Mouse (Mus musculus) hindbrain, embryonic 16.5 days (tissue): ENCODE measurements around the gene 3830403N18Rik. TPM values are rescaled to one million over a fixed set of nuclear protein-coding genes. Genes with fewer than 3 reads are reported as not detected.
"Not testable (repeated sequence)": the region's sequence is repeated elsewhere in the genome, so short reads cannot be mapped to it uniquely, and the experiment has no call there.

Experiments
- ATAC-seq: fragments of 200-750 bp; cut with Nextera tagmentation; 2 replicates; pipeline ENCODE4 v1.8.0; 2017; ENCODE audit warnings: moderate TSS enrichment, moderate library complexity
- H3K27ac ChIP-seq: fragments of 300-500 bp; sonication (generic); 2 replicates; pipeline ENCODE4 v1.5.1; 2014; ENCODE audit warnings: low read depth, mild to moderate bottlenecking, control low read depth, low read length, moderate library complexity
- H3K27me3 ChIP-seq: fragments of 300-500 bp; sonication (generic); replicated peaks from 2 replicates; pipeline ENCODE4 v1.6.1; 2014; ENCODE audit warnings: low read length; ENCODE audit not compliant: control insufficient read depth, insufficient read depth
- H3K36me3 ChIP-seq: fragments of 300-500 bp; sonication (generic); 2 replicates; pipeline ENCODE4 v1.6.1; 2014; ENCODE audit warnings: mild to moderate bottlenecking, low read length, moderate library complexity, mixed read lengths; ENCODE audit not compliant: control insufficient read depth, insufficient read depth
- H3K4me1 ChIP-seq: fragments of 300-500 bp; sonication (generic); 2 replicates; pipeline ENCODE4 v1.6.1; 2014; ENCODE audit warnings: low read depth, low read length; ENCODE audit not compliant: control insufficient read depth, insufficient read depth
- H3K4me2 ChIP-seq: fragments of 300-500 bp; sonication (generic); 2 replicates; pipeline ENCODE4 v1.6.1; 2014; ENCODE audit warnings: mild to moderate bottlenecking, low read length, control low read depth, moderate library complexity
- H3K4me3 ChIP-seq: fragments of 300-500 bp; sonication (generic); 2 replicates; pipeline ENCODE4 v1.5.1; 2014; ENCODE audit warnings: mild to moderate bottlenecking, low read length, control low read depth, moderate library complexity
- H3K9ac ChIP-seq: fragments of 300-500 bp; sonication (generic); 2 replicates; pipeline ENCODE4 v1.6.1; 2014; ENCODE audit warnings: low read depth, mild to moderate bottlenecking, control low read depth, low read length, moderate library complexity
- H3K9me3 ChIP-seq: fragments of 300-500 bp; sonication (generic); 2 replicates; pipeline ENCODE4 v1.6.1; 2014; ENCODE audit warnings: mild to moderate bottlenecking, low read length, moderate library complexity; ENCODE audit not compliant: control insufficient read depth
- WGBS: fragments of 180-500 bp; shearing (Covaris S2); extraction: QIAGEN DNeasy Blood & Tissue Kit; methylation state at CpG from one replicate; pipeline ENCODE4 v1.1.7; 2014; 5-methylcytosine and 5-hydroxymethylcytosine counted together
- polyA plus RNA-seq: library from polyadenylated mRNA; unstranded; fragments of >200 nt; fragmentation: Nextera tagmentation; extraction: Ambion mirVana; gene quantifications from 2 replicates; pipeline ENCODE4 v1.2.1, GENCODE M21; 2015

Gene 3830403N18Rik
- 0.36 and 0.41 TPM in 2 replicates for polyA plus RNA-seq

GRCm38 (mm10) chrX:56136336-56136909, at the start of gene 3830403N18Rik:
3830403N18Rik (plus strand) TSS chrX:56136572.
- not testable (repeated sequence) for H3K27ac ChIP-seq, ATAC-seq, H3K4me3 ChIP-seq, H3K9me3 ChIP-seq, H3K9ac ChIP-seq, H3K27me3 ChIP-seq, H3K4me2 ChIP-seq, H3K4me1 ChIP-seq, H3K36me3 ChIP-seq
- 85% methylated on average over 11 of the region's 15 CpGs for WGBS

GRCm38 (mm10) chrX:56151396-56151795, 15.0 kb downstream of the 3830403N18Rik start:
- Histone ChIP-seq H3K9ac (no peak overlapping the region), H3K4me1 (no peaks in the 10 kb centered on the region), H3K36me3 (no peaks in the 10 kb centered on the region), H3K4me2 (no peak overlapping the region), H3K9me3 (no peaks in the 10 kb centered on the region), H3K4me3 (no peak overlapping the region), H3K27ac (no peak overlapping the region), H3K27me3 (no peaks in the 10 kb centered on the region)
- peak; percentile 85 for ATAC-seq
- WGBS: 94% methylated on average over 2 of the region's 2 CpGs

GRCm38 (mm10) chrX:56186449-56186848, 50.1 kb downstream of the 3830403N18Rik start:
- H3K27ac ChIP-seq, H3K4me2 ChIP-seq, H3K9ac ChIP-seq, H3K36me3 ChIP-seq, H3K9me3 ChIP-seq, H3K4me1 ChIP-seq, H3K4me3 ChIP-seq, ATAC-seq, H3K27me3 ChIP-seq: not testable (repeated sequence)
- no CpG with 5 or more reads among the region's 1 CpGs for WGBS

Other genes starting within 250 kb of the 3830403N18Rik start
- not detected in 2 replicates for gene Gm773, start 76.3 kb downstream of the 3830403N18Rik start, polyA plus RNA-seq
- 5.9 and 6.7 TPM in 2 replicates for gene Zfp449, start 209.8 kb downstream of the 3830403N18Rik start, polyA plus RNA-seq
- gene Smim10l2a, start 238.0 kb downstream of the 3830403N18Rik start, polyA plus RNA-seq: 49.2 and 58.7 TPM in 2 replicates